Mouse (Mus musculus) E14TG2a.4 (cell line): Measurements from ENCODE around the gene Slc5a5.

Source experiments
- H3K27me3 ChIP-seq: 2 replicates; pipeline ENCODE4 v1.6.1; 2014; ENCODE audit warnings: low read length, control low read depth; ENCODE audit not compliant: insufficient read depth
- H3K36me3 ChIP-seq: 2 replicates; pipeline ENCODE4 v1.6.1; 2014; ENCODE audit warnings: low read length, control low read depth; ENCODE audit not compliant: insufficient read depth
- H3K4me1 ChIP-seq: replicated peaks from 2 replicates; pipeline ENCODE4 v1.6.1; 2014; ENCODE audit warnings: low read depth, low read length, control low read depth
- H3K4me3 ChIP-seq: replicated peaks from 2 replicates; pipeline ENCODE4 v1.5.1; 2014; ENCODE audit warnings: mild to moderate bottlenecking, low read length
- H3K9me3 ChIP-seq: 2 replicates; pipeline ENCODE4 v1.6.1; 2014; ENCODE audit warnings: low read length, control low read depth
- CTCF ChIP-seq: conservative IDR thresholded peaks from 2 replicates; pipeline ENCODE4 v1.5.1; 2014; ENCODE audit warnings: low read length
- NANOG ChIP-seq: IDR thresholded peaks from 2 replicates; pipeline ENCODE4 v1.6.1; 2014; ENCODE audit warnings: borderline replicate concordance, low read length, mixed read lengths
- POU5F1 ChIP-seq: IDR thresholded peaks from 2 replicates; pipeline ENCODE4 v1.6.1; 2014; ENCODE audit warnings: low read length, borderline replicate concordance

The Slc5a5 gene

DNA sequence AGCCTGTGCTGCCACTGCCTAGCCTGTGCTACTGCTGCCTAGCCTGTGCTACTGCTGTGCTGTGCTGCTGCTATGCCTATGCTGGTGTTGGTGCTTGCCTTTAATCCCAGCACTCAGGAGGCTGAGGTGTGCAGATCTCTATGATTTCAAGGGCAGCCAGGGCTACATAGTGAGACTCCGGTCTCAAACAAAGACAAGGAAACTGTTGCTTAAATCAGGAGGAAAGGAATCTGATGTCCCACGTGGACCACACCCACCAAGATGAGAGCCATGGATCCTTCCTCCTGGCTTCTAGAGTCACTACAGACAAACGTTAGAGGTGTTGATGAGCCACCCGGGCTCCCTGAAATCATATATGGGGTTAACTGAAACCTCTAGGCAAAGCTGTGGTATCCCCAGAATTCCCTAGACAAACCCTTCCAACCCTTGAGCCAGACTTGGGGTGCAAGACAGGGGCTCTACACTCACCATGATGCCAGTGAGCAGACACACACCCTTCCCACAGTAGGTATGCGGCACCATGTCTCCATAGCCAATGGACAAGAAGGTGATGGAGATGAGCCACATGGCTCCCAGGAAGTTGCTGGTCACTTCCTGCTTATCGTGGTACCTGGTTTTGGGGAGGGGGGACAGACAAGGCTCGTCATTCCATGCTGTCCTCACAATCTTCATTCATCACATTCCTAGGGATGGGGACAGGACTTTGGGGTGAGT is 42.3 kb downstream of the Slc5a5 start:
- Histone ChIP-seq H3K4me3 (no peak overlapping the region), H3K9me3 (no peaks in the 10 kb centered on the region), H3K27me3 (peaks cover 20% of the 10 kb centered on the region), H3K36me3 (peaks cover 10% of the 10 kb centered on the region), H3K4me1 (peaks cover 72% of the 10 kb centered on the region)
- TF ChIP-seq NANOG (no peak), CTCF (no peak), POU5F1 (no peak)

DNA sequence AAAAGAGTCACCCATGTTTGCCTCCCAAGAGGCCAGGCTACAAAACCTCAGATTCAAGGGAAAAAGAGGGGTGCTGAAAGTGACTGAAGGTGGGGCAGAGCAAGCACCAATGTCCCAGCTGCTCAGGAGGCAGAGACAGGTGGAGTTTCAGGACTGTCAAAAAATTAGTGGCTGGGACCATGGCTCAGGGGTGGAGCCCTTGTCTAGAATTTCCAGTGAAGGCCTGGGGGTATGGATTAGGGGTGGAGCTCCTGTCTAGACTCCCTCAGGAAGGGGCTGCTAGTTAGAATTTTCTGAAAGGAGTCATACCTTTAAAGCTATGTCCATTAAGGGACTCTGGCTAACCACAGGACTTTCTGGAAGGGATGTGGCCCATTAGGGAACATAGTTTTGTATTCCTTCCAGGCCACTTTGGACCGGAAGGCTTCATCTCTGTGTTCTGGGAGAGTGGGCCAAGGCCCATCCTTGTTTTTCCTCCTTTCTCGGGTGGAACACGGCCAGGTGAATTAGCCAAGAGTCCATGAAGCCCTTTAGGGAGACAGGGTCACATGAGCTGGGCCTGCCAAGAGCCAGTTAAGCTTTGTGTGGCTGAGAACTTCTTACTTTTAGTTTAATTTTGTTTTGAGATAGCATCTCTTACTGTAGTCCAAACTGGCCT is 43.1 kb downstream of the Slc5a5 start:
- Histone ChIP-seq H3K9me3 (no peaks in the 10 kb centered on the region), H3K4me1 (peaks cover 80% of the 10 kb centered on the region), H3K36me3 (peaks cover 4% of the 10 kb centered on the region; the same call in 1 of the 2 replicates), H3K27me3 (peaks cover 13% of the 10 kb centered on the region), H3K4me3 (0 out of 2 replicates have a peak overlapping the region, but pooled peaks have one; percentile 8)
- no peak for TF ChIP-seq POU5F1
- no peak for TF ChIP-seq CTCF
- no peak for TF ChIP-seq NANOG

DNA sequence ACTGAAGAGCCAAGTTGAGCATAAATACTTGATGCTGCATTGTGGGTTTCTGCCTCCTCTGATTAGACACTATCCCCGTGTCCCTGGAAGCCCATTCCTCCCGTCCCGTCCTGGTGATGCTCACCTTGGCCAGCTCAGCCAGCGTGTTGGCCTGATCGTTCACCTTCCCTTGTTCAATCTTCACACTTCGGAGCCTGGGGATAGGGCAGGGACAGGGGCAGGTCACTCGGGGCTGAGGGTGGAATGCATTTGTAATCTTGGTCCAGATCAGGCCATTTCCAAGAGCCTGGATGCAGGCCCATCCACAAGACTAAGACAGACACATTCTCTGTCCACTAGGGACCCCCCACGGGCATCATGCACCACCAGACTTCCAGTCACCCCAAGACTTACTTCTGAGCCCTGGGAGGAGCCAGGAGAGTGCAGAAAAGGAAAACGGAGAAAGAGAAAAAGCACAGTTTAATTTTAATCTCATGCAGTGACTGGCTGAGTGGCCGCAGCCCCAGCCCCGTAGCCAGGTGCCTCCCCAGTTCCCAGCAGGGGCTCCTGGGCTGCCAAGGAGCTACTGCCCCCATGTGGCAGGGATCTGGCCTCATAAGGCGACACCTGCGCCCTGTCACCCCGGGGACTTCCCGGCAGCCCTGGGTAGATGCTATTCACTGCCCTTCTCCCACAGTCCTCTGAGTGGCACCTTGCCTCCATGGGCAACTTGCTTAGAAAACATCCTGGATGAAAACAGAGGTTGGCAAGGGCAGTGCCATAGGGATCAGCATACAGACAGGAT is 46.0 kb downstream of the Slc5a5 start:
- no peaks in the 10 kb centered on the region for H3K36me3 ChIP-seq
- TF ChIP-seq CTCF, result no peak
- no peak for TF ChIP-seq POU5F1
- no peak for TF ChIP-seq NANOG
- no peaks in the 10 kb centered on the region for H3K9me3 ChIP-seq
- no peak overlapping the region for H3K4me3 ChIP-seq
- peaks cover 89% of the 10 kb centered on the region for H3K4me1 ChIP-seq
- H3K27me3 ChIP-seq, result peaks cover 7% of the 10 kb centered on the region; the same call in 1 of the 2 replicates

DNA sequence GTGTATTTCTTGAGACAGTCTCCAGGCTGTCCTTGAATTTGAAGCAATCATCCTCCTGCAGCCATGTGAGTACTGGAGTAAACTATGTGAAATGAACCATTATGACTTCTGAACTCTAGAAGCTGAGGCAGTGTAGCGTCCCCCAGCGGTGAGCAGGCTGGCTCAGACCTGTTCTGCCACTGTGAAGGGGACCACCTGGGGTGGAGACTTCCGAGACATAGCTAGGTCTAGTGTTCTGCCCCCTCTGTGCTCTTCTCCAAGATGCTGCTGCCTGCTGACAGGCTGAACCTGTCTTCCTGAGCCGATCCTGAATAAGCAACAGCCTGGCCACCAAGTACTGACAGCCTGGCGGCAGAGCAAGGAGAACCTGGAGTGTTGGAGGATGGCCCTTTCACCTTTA is 47.4 kb downstream of the Slc5a5 start:
- H3K4me1 ChIP-seq, result peaks cover 90% of the 10 kb centered on the region
- peaks cover 7% of the 10 kb centered on the region; the same call in 1 of the 2 replicates for H3K27me3 ChIP-seq
- 0 out of 2 replicates have a peak overlapping the region, but pooled peaks have one; percentile 3 for H3K4me3 ChIP-seq
- H3K36me3 ChIP-seq, result no peaks in the 10 kb centered on the region
- TF ChIP-seq NANOG, result no peak
- peak; percentile 48 for TF ChIP-seq CTCF
- H3K9me3 ChIP-seq, result no peaks in the 10 kb centered on the region

DNA sequence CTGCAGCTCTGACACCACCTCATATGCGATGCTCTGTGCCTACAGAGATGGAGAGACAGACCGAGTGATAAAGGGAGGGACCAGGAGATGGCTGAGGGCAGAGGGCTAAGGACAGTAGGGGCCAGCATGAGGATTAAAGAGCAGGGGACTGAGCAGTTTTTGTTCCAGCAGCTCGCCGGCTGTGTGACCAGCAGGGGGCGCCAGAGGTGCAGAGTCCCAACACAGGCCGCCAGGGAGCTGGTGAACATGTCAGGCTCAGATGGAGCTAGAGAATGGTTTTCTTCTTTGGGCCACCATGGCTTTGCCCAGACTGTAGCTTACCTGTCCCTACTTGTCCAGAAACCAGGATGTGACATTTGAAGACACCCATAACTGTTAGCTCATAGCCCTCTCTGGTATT is 48.0 kb downstream of the Slc5a5 start:
- H3K27me3 ChIP-seq, result peaks cover 7% of the 10 kb centered on the region; the same call in 1 of the 2 replicates

DNA sequence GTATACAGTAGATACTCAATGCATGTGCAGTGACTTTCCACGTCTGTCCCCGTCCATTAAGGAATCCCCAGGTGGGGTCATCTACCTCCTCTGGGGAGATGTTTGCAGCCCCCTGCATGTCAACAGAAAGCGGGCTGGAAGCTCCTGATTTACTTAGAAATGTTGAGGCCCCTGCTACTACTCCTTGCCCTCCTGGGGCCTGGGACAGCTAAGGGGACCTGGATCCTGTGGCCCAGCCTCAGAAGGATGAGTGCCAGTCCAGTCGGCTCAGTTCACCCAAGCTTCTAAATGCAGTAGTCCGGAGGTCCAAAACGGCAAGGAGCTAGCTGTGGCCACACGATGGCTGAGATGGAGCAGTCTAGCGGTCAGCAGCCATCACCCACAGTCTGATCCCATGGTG is 48.6 kb downstream of the Slc5a5 start:
- Histone ChIP-seq H3K4me3 (no peak overlapping the region), H3K9me3 (no peaks in the 10 kb centered on the region), H3K4me1 (peaks cover 81% of the 10 kb centered on the region), H3K27me3 (peaks cover 7% of the 10 kb centered on the region; the same call in 1 of the 2 replicates), H3K36me3 (no peaks in the 10 kb centered on the region)
- TF ChIP-seq POU5F1 (no peak), CTCF (no peak), NANOG (no peak)

More for the DNA sequence above, 48.0 kb downstream of the Slc5a5 start:
- H3K4me1 ChIP-seq, result peaks cover 87% of the 10 kb centered on the region
- no peak overlapping the region for H3K4me3 ChIP-seq
- no peaks in the 10 kb centered on the region for H3K36me3 ChIP-seq
- H3K9me3 ChIP-seq, result no peaks in the 10 kb centered on the region
- TF ChIP-seq NANOG, result no peak
- no peak for TF ChIP-seq POU5F1
- TF ChIP-seq CTCF, result peak; percentile 92

DNA sequence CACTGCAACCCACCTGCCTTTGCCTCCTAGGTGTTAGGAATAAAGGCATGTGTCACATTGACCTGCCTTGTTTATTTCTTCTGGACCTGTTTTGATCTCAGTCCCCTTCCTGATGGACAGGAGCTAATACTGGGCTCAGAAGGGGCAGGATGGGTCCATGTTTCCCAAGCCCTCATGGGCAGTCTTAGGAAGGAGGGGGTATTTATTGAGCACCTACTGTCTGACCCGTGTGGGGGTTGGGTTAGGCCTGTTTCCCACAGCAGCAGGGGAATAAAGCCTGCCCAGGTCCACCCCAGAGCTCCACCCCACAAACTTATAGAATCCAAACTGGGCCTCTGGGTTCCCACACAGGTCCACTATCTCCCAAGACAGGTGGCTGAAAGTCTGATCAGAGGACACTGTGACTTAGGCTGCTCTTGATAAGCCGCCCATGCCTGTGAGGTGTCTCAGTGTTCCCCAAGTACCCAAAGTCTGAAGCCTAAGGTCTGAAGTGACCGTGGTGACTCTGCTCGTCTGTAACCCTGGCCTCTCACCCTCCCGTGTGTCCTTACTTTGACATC is 49.3 kb downstream of the Slc5a5 start:
- peaks cover 79% of the 10 kb centered on the region for H3K4me1 ChIP-seq
- H3K27me3 ChIP-seq, result peaks cover 7% of the 10 kb centered on the region; the same call in 1 of the 2 replicates
- H3K4me3 ChIP-seq, result no peak overlapping the region
- no peak for TF ChIP-seq CTCF
- H3K9me3 ChIP-seq, result no peaks in the 10 kb centered on the region
- H3K36me3 ChIP-seq, result no peaks in the 10 kb centered on the region

DNA sequence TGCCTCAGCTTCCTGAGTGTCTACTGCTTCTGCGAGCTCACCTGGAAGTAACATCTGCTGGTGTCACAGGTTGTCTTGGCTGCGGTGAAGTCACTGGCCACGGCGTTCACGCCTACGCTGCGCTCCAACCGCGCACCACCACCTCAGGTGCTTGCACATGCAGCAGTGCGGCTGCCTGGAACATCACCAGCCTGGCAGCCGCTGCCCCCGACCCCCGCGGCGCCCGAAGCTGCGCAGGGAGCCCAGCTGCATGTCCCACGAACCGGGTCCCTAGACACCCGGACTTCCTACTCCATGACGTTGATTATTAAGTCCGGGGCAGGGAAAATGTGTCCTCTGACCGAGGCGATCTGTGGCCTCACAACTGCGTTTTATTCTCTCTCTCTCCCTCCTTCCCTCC is 50.1 kb downstream of the Slc5a5 start:
- TF ChIP-seq NANOG (no peak), CTCF (no peak), POU5F1 (no peak)
- Histone ChIP-seq H3K4me1 (peaks cover 72% of the 10 kb centered on the region), H3K9me3 (no peaks in the 10 kb centered on the region), H3K27me3 (peaks cover 7% of the 10 kb centered on the region; the same call in 1 of the 2 replicates), H3K36me3 (peaks cover under 1% of the 10 kb centered on the region; the same call in 1 of the 2 replicates), H3K4me3 (peak overlapping the region; percentile 43; the same call in 1 of the 2 replicates)
